Mouse (Mus musculus): ENCODE data around the gene Abca8a. TPM values are rescaled to one million over a fixed set of nuclear protein-coding genes. Genes with fewer than 3 reads are reported as not detected.

The Abca8a gene
- polyA plus RNA-seq (2021; fragmentation: Nextera tagmentation) = 1.4 and 3.2 TPM in 2 replicates
- long read RNA-seq, experiment 1, full-length matches to known transcripts = 1 of 24 reads
- long read RNA-seq, experiment 1, partial matches to known transcripts = 21 of 24 reads
- long read RNA-seq, experiment 1, other reads (novel, unspliced or antisense) = 2 of 24 reads
- long read RNA-seq, experiment 2, partial matches to known transcripts = 6 of 8 reads
- long read RNA-seq, experiment 2, other reads (novel, unspliced or antisense) = 2 of 8 reads

GRCm38 (mm10) chr11:110095858-110096257 lies at the start of gene Abca8a:
Abca8a (minus strand) TSS chr11:110095978.

DNA sequence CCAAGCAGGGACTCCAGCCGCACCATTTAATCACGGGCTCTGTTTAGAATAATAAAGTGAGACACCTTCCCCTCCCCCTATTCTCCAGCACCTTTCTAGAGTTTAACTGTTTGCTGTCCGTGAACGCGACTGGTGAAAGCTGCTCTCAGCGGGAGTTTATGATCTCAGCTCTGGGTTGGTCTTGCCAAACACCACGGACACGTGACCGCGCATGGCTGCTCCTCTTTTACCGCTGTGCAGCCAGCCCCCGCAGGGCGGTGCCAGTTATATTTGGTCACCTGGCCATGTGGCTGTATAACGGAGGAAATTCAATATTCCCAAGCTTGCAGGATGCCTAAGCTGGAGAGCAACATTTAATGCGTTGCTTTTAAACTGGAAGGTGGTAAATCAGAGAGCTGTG lies 100.2 kb downstream of the Abca8a start, which contains the start of gene Abca8b:
Abca8b (minus strand) TSS at position 222 of the 400 bp plus-strand sequence.

Other genes starting within 250 kb of the Abca8a start
- 1.4 and 1.9 TPM in 2 replicates for gene Abca8b, start 100.1 kb downstream of the Abca8a start, polyA plus RNA-seq (2021; fragmentation: Nextera tagmentation)
- gene Abca9, start 72.2 kb upstream of the Abca8a start, polyA plus RNA-seq (2021; fragmentation: Nextera tagmentation) = 1.4 and 1.6 TPM in 2 replicates
- 0.24 and 0.67 TPM in 2 replicates for gene Abca6, start 155.8 kb upstream of the Abca8a start, polyA plus RNA-seq (2021; fragmentation: Nextera tagmentation)
- gene Abca5, start 241.7 kb upstream of the Abca8a start, polyA plus RNA-seq (2021; fragmentation: Nextera tagmentation) = 15.3 and 16.7 TPM in 2 replicates

Data from left cerebral cortex, adult 6 months (tissue).